ENCODE assay signal across 17 mouse cellular contexts in the genomic region with DNA sequence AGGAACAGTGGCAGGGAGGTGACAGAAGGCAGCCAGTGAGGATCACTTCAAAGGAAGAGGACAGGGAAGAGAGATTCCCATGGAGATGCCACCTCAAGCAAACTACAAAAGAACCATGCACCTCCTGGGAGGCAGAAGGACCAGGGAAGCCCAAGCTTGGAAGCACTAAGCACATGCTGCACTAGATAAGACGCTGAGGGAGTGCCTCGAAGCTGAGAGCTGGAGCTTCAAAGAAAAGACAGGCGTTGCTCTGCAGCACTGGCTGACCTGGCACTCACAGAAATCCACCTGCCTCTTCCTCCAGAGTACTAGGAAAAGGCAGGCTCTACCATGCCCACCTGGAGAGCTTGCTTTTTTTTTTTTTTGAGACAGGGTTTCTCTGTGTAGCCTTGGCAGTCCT. TPM values are rescaled to one million over a fixed set of nuclear protein-coding genes. Genes with fewer than 3 reads are reported as not detected.
DNase-seq lines count a peak whose midpoint lies in the region; ATAC-seq and TF ChIP-seq lines count a peak whose summit lies in the region.
"Had no signal": no experiment of that assay in that cellular context is flagged by ENCODE, and none has a peak within 500 bp of the region (broad histone marks: within the 10 kb centered on the region; RNA-seq: fewer than 3 reads in every experiment).

No protein-coding gene starts in this region.

- no peak for TF ChIP-seq CTCF in liver, embryonic 14.5 days (IDR thresholded peaks at IDR 0.05; ENCODE audit: low read depth)

- H3K9ac ChIP-seq in liver, embryonic 11.5 days (ENCODE audit: low read depth, low read length): no peak overlapping the region
- no peak overlapping the region for H3K9ac ChIP-seq in liver, embryonic 12.5 days
- H3K9ac ChIP-seq in liver, embryonic 14.5 days (replicated peaks): no peak overlapping the region
- no peak overlapping the region for H3K9ac ChIP-seq in forebrain, embryonic 15.5 days (replicated peaks)
- H3K9ac ChIP-seq: embryonic facial prominence, embryonic 12.5 days; forebrain, embryonic 13.5 days had no signal

- H3K9me3 ChIP-seq in liver, embryonic 11.5 days (ENCODE audit: control insufficient read depth, low read length): no peaks in the 10 kb centered on the region
- H3K9me3 ChIP-seq in liver, embryonic 12.5 days (replicated peaks): no peaks in the 10 kb centered on the region
- no peaks in the 10 kb centered on the region for H3K9me3 ChIP-seq in liver, embryonic 14.5 days (ENCODE audit: control insufficient read depth, low read length)
- H3K9me3 ChIP-seq in forebrain, embryonic 15.5 days: no peaks in the 10 kb centered on the region
- H3K9me3 ChIP-seq: embryonic facial prominence, embryonic 10.5 days; embryonic facial prominence, embryonic 12.5 days; forebrain, embryonic 13.5 days had no signal

- H3K4me1 ChIP-seq in liver, embryonic 11.5 days (replicated peaks; ENCODE audit: control insufficient read depth, insufficient read depth, low read length): peaks cover 21% of the 10 kb centered on the region
- peaks cover 33% of the 10 kb centered on the region for H3K4me1 ChIP-seq in liver, embryonic 12.5 days
- H3K4me1 ChIP-seq in liver, embryonic 14.5 days (replicated peaks; ENCODE audit: control insufficient read depth in 2 of 2, insufficient read depth in 2 of 2, low read length in 1 of 2): peaks cover 19% of the 10 kb centered on the region in 2 experiments
- H3K4me1 ChIP-seq in forebrain, embryonic 15.5 days: no peaks in the 10 kb centered on the region
- H3K4me1 ChIP-seq: embryonic facial prominence, embryonic 12.5 days had no signal

- ATAC-seq in liver, embryonic 11.5 days (replicated peaks; ENCODE audit: low FRiP score): peak; percentile 55; the same call in 1 of the 2 replicates
- ATAC-seq in liver, embryonic 12.5 days: peak; percentile 54
- ATAC-seq in liver, embryonic 14.5 days (ENCODE audit: insufficient read depth): peak; percentile 62; the same call in 1 of the 2 replicates
- ATAC-seq in forebrain, embryonic 15.5 days (replicated peaks): no peak
- ATAC-seq: forebrain, embryonic 13.5 days; forebrain, embryonic 16.5 days had no signal

- no peak for DNase-seq in liver, embryonic 11.5 days (ENCODE audit: low spot score)
- DNase-seq in liver, embryonic 14.5 days (ENCODE audit: low read depth in 3 of 3, low spot score in 3 of 3): peak in 2 of 3 experiments; percentile 34 to 47
- DNase-seq in cerebellum, adult 11 months: no peak
- DNase-seq: adrenal gland, adult 2 months; adrenal gland, postnatal 10 days; adrenal gland, postnatal 25 days; cerebellum, adult 11-12 months; cerebellum, adult 2 months; cerebellum, adult 9-10 months; cerebellum, postnatal 10 days; cerebellum, postnatal 25 days had no signal

- no peaks in the 10 kb centered on the region for H3K27me3 ChIP-seq in liver, embryonic 11.5 days (replicated peaks; ENCODE audit: control insufficient read depth, insufficient read depth, low read length)
- H3K27me3 ChIP-seq in liver, embryonic 12.5 days (replicated peaks): no peaks in the 10 kb centered on the region
- H3K27me3 ChIP-seq in liver, embryonic 14.5 days (ENCODE audit: control insufficient read depth, insufficient read depth, low read length): no peaks in the 10 kb centered on the region
- no peaks in the 10 kb centered on the region for H3K27me3 ChIP-seq in forebrain, embryonic 15.5 days
- H3K27me3 ChIP-seq: embryonic facial prominence, embryonic 12.5 days had no signal

- no peak for TF ChIP-seq EP300 in liver, embryonic 14.5 days (IDR thresholded peaks at IDR 0.05; ENCODE audit: low read depth)

- no peak overlapping the region for H3K4me2 ChIP-seq in liver, embryonic 11.5 days
- no peak overlapping the region for H3K4me2 ChIP-seq in liver, embryonic 12.5 days
- H3K4me2 ChIP-seq in liver, embryonic 14.5 days (ENCODE audit: low read depth): no peak overlapping the region
- no peak overlapping the region for H3K4me2 ChIP-seq in forebrain, embryonic 15.5 days (replicated peaks)
- H3K4me2 ChIP-seq: embryonic facial prominence, embryonic 12.5 days; forebrain, embryonic 13.5 days had no signal

- H3K27ac ChIP-seq in liver, embryonic 11.5 days (ENCODE audit: low read depth, low read length): no peak overlapping the region
- H3K27ac ChIP-seq in liver, embryonic 12.5 days: no peak overlapping the region
- H3K27ac ChIP-seq in liver, embryonic 14.5 days: no peak overlapping the region
- no peak overlapping the region for H3K27ac ChIP-seq in forebrain, embryonic 15.5 days (replicated peaks)
- H3K27ac ChIP-seq: embryonic facial prominence, embryonic 10.5 days; embryonic facial prominence, embryonic 12.5 days; forebrain, embryonic 13.5 days had no signal

- H3K4me3 ChIP-seq in liver, embryonic 11.5 days (ENCODE audit: low read depth, low read length): no peak overlapping the region
- no peak overlapping the region for H3K4me3 ChIP-seq in liver, embryonic 12.5 days
- H3K4me3 ChIP-seq in liver, embryonic 14.5 days (ENCODE audit: insufficient read depth in 1 of 2, low read depth in 2 of 2, low read length in 2 of 2): no peak overlapping the region
- H3K4me3 ChIP-seq in forebrain, embryonic 15.5 days: no peak overlapping the region
- H3K4me3 ChIP-seq: embryonic facial prominence, embryonic 10.5 days; embryonic facial prominence, embryonic 12.5 days; forebrain, embryonic 13.5 days had no signal

- 8% methylated on average over 3 of the region's 3 CpGs for WGBS in liver, embryonic 11.5 days
- WGBS in liver, embryonic 12.5 days (ENCODE audit: insufficient replicate concordance): 14% methylated on average over 3 of the region's 3 CpGs
- WGBS in liver, embryonic 14.5 days (ENCODE audit: insufficient replicate concordance): 2% methylated on average over 3 of the region's 3 CpGs
- 55% methylated on average over 3 of the region's 3 CpGs for WGBS in forebrain, embryonic 15.5 days

- H3K36me3 ChIP-seq in liver, embryonic 11.5 days (ENCODE audit: control insufficient read depth, insufficient read depth, low read length): no peaks in the 10 kb centered on the region
- H3K36me3 ChIP-seq in liver, embryonic 12.5 days: peaks cover 27% of the 10 kb centered on the region
- no peaks in the 10 kb centered on the region for H3K36me3 ChIP-seq in liver, embryonic 14.5 days (replicated peaks; ENCODE audit: control insufficient read depth, insufficient read depth, low read depth)
- H3K36me3 ChIP-seq in forebrain, embryonic 15.5 days: peaks cover 8% of the 10 kb centered on the region

RNA-seq across cellular contexts. Expression of gene Fbxw4, which starts 33.1 kb away (rescaled TPM):
- 3.0 and 5.0 TPM in 2 replicates for polyA plus RNA-seq in liver, embryonic 11.5 days (2014; fragmentation: Nextera tagmentation; extraction: Ambion mirVana)
- polyA plus RNA-seq in liver, embryonic 12.5 days (2016; fragmentation: Nextera tagmentation; extraction: Ambion mirVana): 4.3 and 4.6 TPM in 2 replicates
- 14.5 and 18.9 TPM in 2 replicates for polyA plus RNA-seq in liver, embryonic 14.5 days (2012; rRNA removed)
- 2.5 and 3.1 TPM in 2 replicates for polyA plus RNA-seq in liver, embryonic 14.5 days (2014; fragmentation: Nextera tagmentation; extraction: Ambion mirVana)
- polyA plus RNA-seq in forebrain, embryonic 15.5 days (2015; fragmentation: Nextera tagmentation; extraction: Ambion mirVana): 5.0 and 5.4 TPM in 2 replicates

Comparison
In these comparisons a context has a peak if more than half of its experiments do, and no peak if none do; other contexts are left out.
1. DNase-seq: peak in liver, embryonic 14.5 days (2 of 3); none in liver, embryonic 11.5 days (single experiment) and cerebellum, adult 11 months (single experiment).